Mouse (Mus musculus): Measurements from ENCODE around the gene Ank.

The Ank gene

GRCm38 (mm10) chr15:27497300-27497997 lies 31.0 kb downstream of the Ank start:
- DNase-seq, result no peak

- no peak for DNase-seq
Observed at GRCm38 (mm10) chr15:27498078-27498477, 31.6 kb downstream of the Ank start.

- no peak for DNase-seq
Observed at GRCm38 (mm10) chr15:27500390-27500789, 33.9 kb downstream of the Ank start.

GRCm38 (mm10) chr15:27502338-27502737 lies 35.9 kb downstream of the Ank start:
- DNase-seq, result no peak

- DNase-seq, result peak; percentile 52
Observed at GRCm38 (mm10) chr15:27503221-27503620, 36.7 kb downstream of the Ank start.

GRCm38 (mm10) chr15:27503801-27504730 lies 37.6 kb downstream of the Ank start:
- DNase-seq, result peak in 1 of 2 experiments; percentile 11

- DNase-seq, result no peak
Observed at GRCm38 (mm10) chr15:27506127-27506886, 39.8 kb downstream of the Ank start.

GRCm38 (mm10) chr15:27506893-27507596 lies 40.6 kb downstream of the Ank start:
- no peak for DNase-seq

GRCm38 (mm10) chr15:27508169-27508568 lies 41.7 kb downstream of the Ank start:
- DNase-seq, result no peak

- DNase-seq, result peak; percentile 56 to 67
Observed at GRCm38 (mm10) chr15:27508982-27509381, 42.5 kb downstream of the Ank start.

GRCm38 (mm10) chr15:27516927-27517326 lies 50.5 kb downstream of the Ank start:
- no peak for DNase-seq

- no peak for DNase-seq
Observed at GRCm38 (mm10) chr15:27518026-27518425, 51.5 kb downstream of the Ank start.

- no peak for DNase-seq
Observed at GRCm38 (mm10) chr15:27519857-27520256, 53.4 kb downstream of the Ank start.

GRCm38 (mm10) chr15:27525233-27526005 lies 58.9 kb downstream of the Ank start:
- no peak for DNase-seq

- DNase-seq, result no peak
Observed at GRCm38 (mm10) chr15:27528896-27529295, 62.4 kb downstream of the Ank start.

- DNase-seq, result no peak
Observed at GRCm38 (mm10) chr15:27530023-27530422, 63.5 kb downstream of the Ank start.

- DNase-seq, result no peak
Observed at GRCm38 (mm10) chr15:27533036-27533435, 66.6 kb downstream of the Ank start.

- no peak for DNase-seq
Observed at GRCm38 (mm10) chr15:27535681-27536080, 69.2 kb downstream of the Ank start.

- DNase-seq, result no peak
Observed at GRCm38 (mm10) chr15:27536186-27536585, 69.7 kb downstream of the Ank start.

- DNase-seq, result no peak
Observed at GRCm38 (mm10) chr15:27536771-27537170, 70.3 kb downstream of the Ank start.

GRCm38 (mm10) chr15:27537519-27538223 lies 71.2 kb downstream of the Ank start:
- DNase-seq, result no peak

All from cerebellum, postnatal 14 days (tissue).